Mouse (Mus musculus): Measurements from ENCODE around the gene Ghrh.

DNA sequence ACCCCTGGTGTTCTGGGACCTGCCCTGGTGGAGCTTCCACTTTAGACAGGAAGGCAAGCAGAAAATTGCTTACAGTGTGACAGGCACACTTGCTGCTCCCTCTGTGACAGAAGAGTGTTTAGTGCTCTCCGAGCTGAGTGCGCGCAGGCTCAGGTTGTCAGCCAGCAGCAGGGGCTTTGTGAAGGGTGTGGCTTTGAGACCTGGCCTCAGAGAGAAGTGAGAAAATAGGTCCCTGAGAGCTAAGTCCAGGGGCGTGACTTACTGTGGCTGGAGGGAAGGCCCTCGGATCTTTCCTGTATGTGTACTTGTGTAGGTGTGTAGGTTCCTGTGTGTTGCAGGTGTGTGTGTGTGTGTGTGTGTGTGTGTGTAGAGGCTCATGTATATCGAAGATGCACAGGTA, 4.0 kb downstream of the Ghrh start:
- TF ChIP-seq CTCF (IDR thresholded peaks at IDR 0.05; ENCODE audit: low read depth, low read length): no peak
- TF ChIP-seq TAL1 (conservative IDR thresholded peaks at IDR 0.05; ENCODE audit: low read depth, low read length): no peak
- TF ChIP-seq GATA1 (IDR thresholded peaks at IDR 0.05; ENCODE audit: borderline replicate concordance, low read length): no peak

Measured in G1E (cell line).